Mouse (Mus musculus): Measurements from ENCODE around the gene Fam69b.
"Not testable (repeated sequence)": the region's sequence is repeated elsewhere in the genome, so short reads cannot be mapped to it uniquely, and the experiment has no call there.

DNA sequence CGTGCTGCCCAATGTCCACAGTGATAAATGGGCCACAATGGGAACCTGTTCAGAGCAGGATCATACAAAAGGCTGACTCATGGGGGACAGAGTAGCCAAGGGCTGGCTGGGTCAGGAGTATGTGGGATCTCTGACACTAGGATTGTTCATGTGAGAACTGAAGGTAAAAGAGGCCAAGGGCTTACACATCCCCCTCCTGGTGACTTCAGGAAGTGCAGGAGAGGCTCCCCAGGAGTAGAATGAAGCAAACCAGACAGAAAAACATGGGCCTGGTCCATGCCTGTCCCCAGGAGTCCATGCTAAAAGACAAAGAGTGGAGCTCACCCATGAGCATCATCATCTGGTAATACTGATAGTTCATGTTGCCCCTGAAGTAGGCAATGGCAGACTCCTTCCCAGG is 35.3 kb downstream of the Fam69b start:
- peak; percentile 49 for TF ChIP-seq CTCF (IDR thresholded peaks at IDR 0.05; ENCODE audit: insufficient read depth, low read length)
- not testable (repeated sequence) for TF ChIP-seq POLR2A (IDR thresholded peaks at IDR 0.05; ENCODE audit: borderline replicate concordance, extremely low read depth, low read depth, low read length)

All from lung, adult 2 months (tissue).